Mouse (Mus musculus) forebrain, embryonic 12.5 days (tissue): ENCODE measurements around the gene Olfr680-ps1. TPM values are rescaled to one million over a fixed set of nuclear protein-coding genes. Genes with fewer than 3 reads are reported as not detected.
"Not testable (repeated sequence)": the region's sequence is repeated elsewhere in the genome, so short reads cannot be mapped to it uniquely, and the experiment has no call there.

Source experiments
- ATAC-seq: fragments of 200-750 bp; cut with Nextera tagmentation; 2 replicates; pipeline ENCODE4 v1.8.0; 2017; ENCODE audit warnings: moderate TSS enrichment; ENCODE audit not compliant: low FRiP score
- H3K27ac ChIP-seq: fragments of 300-500 bp; sonication (generic); 2 replicates; pipeline ENCODE4 v1.5.1; 2016; ENCODE audit warnings: mild to moderate bottlenecking
- H3K27me3 ChIP-seq: fragments of 300-500 bp; sonication (generic); 2 replicates; pipeline ENCODE4 v1.6.1; 2016; ENCODE audit warnings: mild to moderate bottlenecking
- H3K36me3 ChIP-seq: fragments of 300-500 bp; sonication (generic); replicated peaks from 2 replicates; pipeline ENCODE4 v1.6.1; 2016; ENCODE audit warnings: mild to moderate bottlenecking
- H3K4me1 ChIP-seq: fragments of 300-500 bp; sonication (generic); 2 replicates; pipeline ENCODE4 v1.6.1; 2016
- H3K4me2 ChIP-seq: fragments of 300-500 bp; sonication (generic); 2 replicates; pipeline ENCODE4 v1.6.1; 2016; ENCODE audit warnings: mild to moderate bottlenecking, moderate library complexity
- H3K4me3 ChIP-seq: fragments of 300-500 bp; sonication (generic); replicated peaks from 2 replicates; pipeline ENCODE4 v1.5.1; 2016; ENCODE audit warnings: mild to moderate bottlenecking
- H3K9ac ChIP-seq: fragments of 300-500 bp; sonication (generic); 2 replicates; pipeline ENCODE4 v1.6.1; 2016; ENCODE audit warnings: mild to moderate bottlenecking
- H3K9me3 ChIP-seq: fragments of 300-500 bp; sonication (generic); 2 replicates; pipeline ENCODE4 v1.6.1; 2016
- WGBS: fragments of 180-500 bp; shearing (Covaris S2); methylation state at CpG from one replicate; pipeline ENCODE4 v1.1.7; 2016; 5-methylcytosine and 5-hydroxymethylcytosine counted together
- polyA plus RNA-seq: library from polyadenylated mRNA; unstranded; fragments of >200 nt; fragmentation: Nextera tagmentation; extraction: Ambion mirVana; gene quantifications from 2 replicates; pipeline ENCODE4 v1.2.1, GENCODE M21; 2016

Gene Olfr680-ps1
- polyA plus RNA-seq, result not detected in 2 replicates

DNA sequence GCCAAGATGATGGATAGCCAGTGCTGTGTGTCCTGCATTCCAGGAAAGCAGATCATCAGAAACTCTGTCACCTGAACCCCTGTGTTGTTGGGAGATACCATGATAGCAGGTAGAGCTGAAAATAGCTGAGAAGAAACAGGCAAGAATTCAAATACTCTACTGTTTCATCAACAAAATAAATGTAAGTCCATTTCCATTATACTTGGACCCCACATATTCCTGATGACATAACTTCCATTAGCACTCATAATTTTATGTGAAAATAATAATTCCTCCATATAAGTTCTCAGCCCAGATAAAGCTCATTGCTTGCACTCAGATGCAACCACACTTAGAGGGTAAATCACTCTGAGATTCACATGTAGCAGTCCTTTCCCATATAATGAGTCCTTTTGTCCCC lies at the start of gene Olfr680-ps1:
Olfr680-ps1 (minus strand) TSS at position 101 of the 400 bp plus-strand sequence.
- H3K36me3 ChIP-seq, H3K27ac ChIP-seq, H3K9me3 ChIP-seq, ATAC-seq, H3K9ac ChIP-seq, H3K4me3 ChIP-seq, H3K4me1 ChIP-seq, H3K27me3 ChIP-seq, H3K4me2 ChIP-seq: not testable (repeated sequence)

DNA sequence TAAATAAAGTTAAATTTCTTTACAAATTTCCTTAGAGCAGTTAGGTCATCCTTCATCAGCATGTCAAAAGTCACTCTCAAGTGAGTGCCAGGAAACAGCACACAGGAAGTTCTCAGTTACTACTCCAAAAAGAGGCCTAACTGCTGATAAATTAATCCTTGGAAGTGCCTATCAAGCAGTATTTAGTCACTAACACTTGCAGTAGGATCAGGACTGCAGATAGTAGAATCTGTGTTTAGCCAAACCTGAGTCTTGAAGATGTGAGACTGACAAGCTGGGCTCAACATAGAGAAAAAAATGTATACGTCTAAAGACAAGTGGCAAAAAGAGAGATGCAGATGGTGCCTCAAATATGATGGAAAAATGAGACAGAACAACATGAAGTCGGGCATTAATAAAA lies 48.7 kb upstream of the Olfr680-ps1 start:
- no peak for ATAC-seq
- H3K27ac ChIP-seq, result no peak overlapping the region

DNA sequence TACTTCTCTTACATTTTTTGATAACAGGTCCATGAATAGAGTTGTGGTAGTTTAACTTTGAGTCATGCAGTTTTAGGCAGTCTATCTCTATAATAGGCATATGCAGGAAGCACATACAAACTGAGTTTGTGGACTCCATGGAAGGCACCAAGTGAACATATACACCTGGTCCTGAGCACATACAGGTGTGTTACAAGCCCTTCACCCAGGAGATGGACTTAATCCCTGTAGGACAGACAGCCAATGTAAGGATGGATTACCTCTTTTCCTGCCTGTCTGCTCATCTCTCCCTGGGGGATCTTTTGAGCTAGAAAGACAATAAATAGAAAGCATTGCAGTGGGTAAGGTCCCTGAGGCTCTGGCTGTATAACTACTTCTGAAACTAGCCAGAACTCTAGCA lies 23.9 kb upstream of the Olfr680-ps1 start, which contains the start of gene Olfr681:
Olfr681 (plus strand) TSS at position 301 of the 400 bp plus-strand sequence.
- H3K9ac ChIP-seq, result no peak within 1 kb of the TSS
- no peak within 1 kb of the TSS for H3K27ac ChIP-seq
- H3K4me1 ChIP-seq, result no peaks in the 10 kb centered on the region
- H3K4me3 ChIP-seq, result no peak within 1 kb of the TSS
- H3K36me3 ChIP-seq, result no peaks in the 10 kb centered on the region
- no peak for ATAC-seq
- no peaks in the 10 kb centered on the region for H3K27me3 ChIP-seq
- H3K4me2 ChIP-seq, result no peak within 1 kb of the TSS
- H3K9me3 ChIP-seq, result no peaks in the 10 kb centered on the region

More for the DNA sequence above, 48.7 kb upstream of the Olfr680-ps1 start:
- 84% methylated on average over 2 of the region's 2 CpGs for WGBS
- Histone ChIP-seq H3K4me3 (no peak overlapping the region), H3K36me3 (no peaks in the 10 kb centered on the region), H3K27me3 (no peaks in the 10 kb centered on the region), H3K9me3 (no peaks in the 10 kb centered on the region), H3K4me2 (no peak overlapping the region), H3K4me1 (no peaks in the 10 kb centered on the region), H3K9ac (no peak overlapping the region)

DNA sequence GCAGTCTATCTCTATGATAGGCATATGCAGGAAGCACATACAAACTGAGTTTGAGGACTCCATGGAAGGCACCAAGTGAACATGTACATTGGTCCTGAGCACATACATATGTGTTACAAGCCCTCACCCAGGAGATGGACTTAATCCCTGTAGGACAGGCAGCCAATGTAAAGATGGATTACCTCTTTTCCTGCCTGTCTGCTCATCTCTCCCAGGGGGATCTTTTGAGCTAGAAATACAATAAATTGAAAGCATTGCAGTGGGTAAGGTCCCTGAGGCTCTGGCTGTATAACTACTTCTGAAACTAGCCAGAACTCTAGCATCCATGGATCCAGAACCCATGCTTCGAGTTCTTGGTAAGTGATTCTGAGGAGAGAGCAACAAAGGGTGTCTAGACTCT lies 11.7 kb downstream of the Olfr680-ps1 start, which contains the start of gene Olfr679:
Olfr679 (plus strand) TSS at position 301 of the 400 bp plus-strand sequence.
- Histone ChIP-seq H3K4me3 (no peak within 1 kb of the TSS), H3K9me3 (no peaks in the 10 kb centered on the region)
- no peak for ATAC-seq

DNA sequence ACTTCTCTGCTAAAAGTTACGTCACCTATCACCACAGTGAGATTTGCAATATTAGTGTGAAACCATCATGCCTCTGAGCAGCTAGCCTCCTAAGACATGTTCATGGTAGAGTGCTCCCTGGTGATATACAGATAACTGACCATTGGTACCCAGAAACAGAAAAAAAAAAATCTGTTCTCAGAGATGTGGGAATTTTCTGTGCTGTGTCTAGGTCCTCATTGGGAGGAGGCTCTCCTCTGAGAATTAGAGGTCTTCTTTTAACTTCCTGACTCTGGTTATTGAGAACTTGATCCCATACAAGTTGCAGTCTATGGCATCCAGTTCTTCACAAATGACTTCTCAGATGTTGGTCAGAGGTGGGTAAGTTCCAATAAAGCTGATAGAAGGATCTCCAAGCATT lies 28.4 kb downstream of the Olfr680-ps1 start, which contains the start of gene Olfr678:
Olfr678 (plus strand) TSS at position 301 of the 400 bp plus-strand sequence.
- Histone ChIP-seq H3K27ac (no peak within 1 kb of the TSS), H3K36me3 (no peaks in the 10 kb centered on the region), H3K27me3 (no peaks in the 10 kb centered on the region), H3K4me1 (no peaks in the 10 kb centered on the region), H3K9ac (no peak within 1 kb of the TSS), H3K4me2 (no peak within 1 kb of the TSS), H3K9me3 (no peaks in the 10 kb centered on the region), H3K4me3 (no peak within 1 kb of the TSS)
- WGBS, result 100% methylated on average over 1 of the region's 1 CpGs
- no peak for ATAC-seq

More for the DNA sequence above, 11.7 kb downstream of the Olfr680-ps1 start, which contains the start of gene Olfr679:
- H3K4me2 ChIP-seq, result no peak within 1 kb of the TSS
- no peaks in the 10 kb centered on the region for H3K27me3 ChIP-seq
- H3K27ac ChIP-seq, result no peak within 1 kb of the TSS
- 63% methylated on average over 1 of the region's 1 CpGs for WGBS
- H3K9ac ChIP-seq, result no peak within 1 kb of the TSS
- H3K36me3 ChIP-seq, result no peaks in the 10 kb centered on the region
- H3K4me1 ChIP-seq, result no peaks in the 10 kb centered on the region

DNA sequence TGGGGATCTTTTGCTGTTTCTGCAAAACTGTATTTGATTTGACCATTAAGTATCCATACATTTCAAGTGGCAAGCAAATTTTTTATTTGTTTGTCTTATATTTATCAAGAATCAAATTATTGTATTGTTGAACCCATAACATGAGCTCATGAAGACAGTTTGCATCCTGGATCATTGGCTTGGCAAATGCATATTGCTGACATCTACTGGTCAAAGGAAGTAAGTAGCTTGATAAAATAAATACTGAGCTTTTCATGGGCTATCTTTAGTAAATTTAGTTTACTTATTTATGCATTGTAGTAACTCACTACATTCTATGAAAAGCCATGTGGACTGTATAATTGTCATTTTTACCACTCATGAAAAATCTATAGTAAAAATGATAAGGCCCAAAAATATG lies 33.7 kb downstream of the Olfr680-ps1 start:
- no peaks in the 10 kb centered on the region for H3K36me3 ChIP-seq
- no peak overlapping the region for H3K9ac ChIP-seq
- no peak overlapping the region for H3K27ac ChIP-seq
- no peak for ATAC-seq
- H3K9me3 ChIP-seq, result no peaks in the 10 kb centered on the region
- H3K4me3 ChIP-seq, result no peak overlapping the region
- H3K27me3 ChIP-seq, result no peaks in the 10 kb centered on the region
- H3K4me2 ChIP-seq, result no peak overlapping the region
- H3K4me1 ChIP-seq, result no peaks in the 10 kb centered on the region

Other genes with a start within 250 kb of the Olfr680-ps1 start
- not detected in 2 replicates for gene Usp17la, start 235.8 kb downstream of the Olfr680-ps1 start, polyA plus RNA-seq
- not detected in 2 replicates for gene Olfr665, start 214.8 kb downstream of the Olfr680-ps1 start, polyA plus RNA-seq
- gene Olfr666, start 196.9 kb downstream of the Olfr680-ps1 start, polyA plus RNA-seq, result 0.27 TPM in 1 of 2 replicates, not detected in the other
- not detected in 2 replicates for gene Olfr667, start 171.3 kb downstream of the Olfr680-ps1 start, polyA plus RNA-seq
- gene Olfr668, start 164.8 kb downstream of the Olfr680-ps1 start, polyA plus RNA-seq, result not detected in 2 replicates
- gene Olfr669, start 158.6 kb downstream of the Olfr680-ps1 start, polyA plus RNA-seq, result not detected in 2 replicates
- gene Olfr670, start 130.2 kb downstream of the Olfr680-ps1 start, polyA plus RNA-seq, result not detected in 2 replicates
- not detected in 2 replicates for gene Olfr671, start 113.7 kb downstream of the Olfr680-ps1 start, polyA plus RNA-seq
- not detected in 2 replicates for gene Olfr672, start 90.8 kb downstream of the Olfr680-ps1 start, polyA plus RNA-seq
- not detected in 2 replicates for gene Olfr675, start 64.4 kb downstream of the Olfr680-ps1 start, polyA plus RNA-seq
- gene Olfr676, start 60.1 kb downstream of the Olfr680-ps1 start, polyA plus RNA-seq, result not detected in 2 replicates
- gene Olfr677, start 41.4 kb downstream of the Olfr680-ps1 start, polyA plus RNA-seq, result not detected in 2 replicates
- gene Olfr678, start 28.3 kb downstream of the Olfr680-ps1 start, polyA plus RNA-seq, result not detected in 2 replicates
- gene Olfr679, start 11.6 kb downstream of the Olfr680-ps1 start, polyA plus RNA-seq, result not detected in 2 replicates
- not detected in 2 replicates for gene Olfr681, start 24.0 kb upstream of the Olfr680-ps1 start, polyA plus RNA-seq
- 0.13 TPM in 1 of 2 replicates, not detected in the other for gene Olfr683, start 54.2 kb upstream of the Olfr680-ps1 start, polyA plus RNA-seq
- gene Olfr684, start 70.8 kb upstream of the Olfr680-ps1 start, polyA plus RNA-seq, result not detected in 2 replicates
- gene Olfr685, start 93.2 kb upstream of the Olfr680-ps1 start, polyA plus RNA-seq, result not detected in 2 replicates
- gene Olfr686, start 114.7 kb upstream of the Olfr680-ps1 start, polyA plus RNA-seq, result not detected in 2 replicates
- gene Olfr688, start 195.3 kb upstream of the Olfr680-ps1 start, polyA plus RNA-seq, result not detected in 2 replicates
- gene Olfr689, start 218.3 kb upstream of the Olfr680-ps1 start, polyA plus RNA-seq, result not detected in 2 replicates
- not detected in 2 replicates for gene Olfr690, start 241.3 kb upstream of the Olfr680-ps1 start, polyA plus RNA-seq
- gene Olfr691, start 249.5 kb upstream of the Olfr680-ps1 start, polyA plus RNA-seq, result not detected in 2 replicates